ENCODE assay signal across 9 mouse cellular contexts in the genomic region with DNA sequence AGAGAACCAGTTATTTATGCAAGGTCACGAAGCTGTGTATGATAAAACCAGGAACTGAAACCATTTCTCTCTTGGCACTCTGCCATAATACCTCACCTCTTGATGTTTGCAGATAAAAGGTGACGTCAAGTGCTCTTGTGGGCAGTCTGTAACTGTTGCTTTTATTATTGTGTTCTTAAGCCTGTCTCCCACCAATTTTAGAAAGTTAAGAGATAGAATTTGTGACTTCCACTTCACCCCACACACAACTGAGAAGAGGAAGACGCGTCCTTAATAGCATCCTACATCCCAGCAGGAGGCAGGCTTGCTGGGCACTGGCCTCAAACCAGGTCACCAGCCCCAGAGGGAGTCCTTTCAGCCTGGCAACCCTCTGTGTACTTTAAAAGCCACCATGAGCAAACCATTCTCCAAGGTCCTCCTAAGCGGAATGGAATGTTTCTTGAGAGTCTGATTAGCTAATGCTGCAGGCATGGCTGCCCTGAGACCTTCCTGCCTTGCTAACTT. TPM values are rescaled to one million over a fixed set of nuclear protein-coding genes. Genes with fewer than 3 reads are reported as not detected.
DNase-seq lines count a peak whose midpoint lies in the region; ATAC-seq lines count a peak whose summit lies in the region.
"Had no signal": no experiment of that assay in that cellular context is flagged by ENCODE, and none has a peak within 500 bp of the region (broad histone marks: within the 10 kb centered on the region; RNA-seq: fewer than 3 reads in every experiment).

No protein-coding gene starts in this region.

- no peaks in the 10 kb centered on the region for H3K9me3 ChIP-seq in lung, embryonic 15.5 days
- no peaks in the 10 kb centered on the region for H3K9me3 ChIP-seq in limb, embryonic 10.5 days (replicated peaks)
- H3K9me3 ChIP-seq: limb, embryonic 13.5 days had no signal

- ATAC-seq in lung, embryonic 15.5 days (ENCODE audit: borderline replicate concordance, extremely low read depth, low FRiP score, low TSS enrichment), result no peak

- peaks cover 24% of the 10 kb centered on the region for H3K4me1 ChIP-seq in lung, embryonic 15.5 days
- peaks cover 24% of the 10 kb centered on the region for H3K4me1 ChIP-seq in limb, embryonic 10.5 days

- peak overlapping the region; percentile 79 for H3K27ac ChIP-seq in lung, embryonic 15.5 days
- H3K27ac ChIP-seq in limb, embryonic 10.5 days, result no peak overlapping the region
- H3K27ac ChIP-seq: limb, embryonic 13.5 days had no signal

- DNase-seq in adrenal gland, postnatal 36 days, result peak; percentile 13 to 30
- no peak for DNase-seq in adrenal gland, postnatal 4 days (ENCODE audit: low spot score in 2 of 2)
- peak; percentile 84 to 90 for DNase-seq in spleen, postnatal 36 days (ENCODE audit: low spot score in 2 of 2)
- no peak for DNase-seq in spleen, adult 12 weeks (ENCODE audit: low spot score)
- DNase-seq in limb, embryonic 10.5 days (ENCODE audit: low spot score), result no peak
- no peak for DNase-seq in right cerebral cortex, postnatal 14 days
- DNase-seq in left cerebral cortex, postnatal 36 days (ENCODE audit: low spot score in 2 of 2), result no peak

- H3K27me3 ChIP-seq in lung, embryonic 15.5 days, result peaks cover 3% of the 10 kb centered on the region; the same call in 1 of the 2 replicates
- peaks cover 18% of the 10 kb centered on the region for H3K27me3 ChIP-seq in limb, embryonic 10.5 days (ENCODE audit: low read depth, poor library complexity, severe bottlenecking)

- no peak overlapping the region for H3K4me3 ChIP-seq in lung, embryonic 15.5 days
- H3K4me3 ChIP-seq in limb, embryonic 10.5 days, result no peak overlapping the region
- H3K4me3 ChIP-seq: limb, embryonic 13.5 days had no signal

- no peaks in the 10 kb centered on the region for H3K36me3 ChIP-seq in lung, embryonic 15.5 days
- H3K36me3 ChIP-seq in limb, embryonic 10.5 days, result no peaks in the 10 kb centered on the region
- H3K36me3 ChIP-seq: limb, embryonic 13.5 days had no signal

- no peak overlapping the region for H3K9ac ChIP-seq in lung, embryonic 15.5 days
- H3K9ac ChIP-seq: limb, embryonic 13.5 days had no signal

- WGBS in lung, embryonic 15.5 days, result 16% methylated on average over 5 of the region's 5 CpGs
- 60% methylated on average over 5 of the region's 5 CpGs for WGBS in limb, embryonic 10.5 days

- intact Hi-C loops in left cerebral cortex, postnatal 36 days (cut with DNase I), result loop anchor here (5.0 kb wide), 1 partner anchor 44 kb away; no protein-coding TSS in a partner anchor

- H3K4me2 ChIP-seq in lung, embryonic 15.5 days, result no peak overlapping the region; the same call in 1 of the 2 replicates
- H3K4me2 ChIP-seq: limb, embryonic 13.5 days had no signal

RNA-seq across cellular contexts. Expression of gene Ptprj, which starts 3.2 kb away (rescaled TPM):
- total RNA-seq in adrenal gland, postnatal 36 days (2021), result 10 to 100 TPM; 16.4 to 22.0 TPM
- total RNA-seq in adrenal gland, postnatal 4 days (2021), result 10 to 100 TPM; 31.3 to 32.4 TPM
- 3.4 TPM in 2 replicates for polyA plus RNA-seq in lung, embryonic 15.5 days (2015; fragmentation: Nextera tagmentation; extraction: Ambion mirVana)
- polyA plus RNA-seq in limb, embryonic 10.5 days (2016; fragmentation: Nextera tagmentation; extraction: Ambion mirVana), result 1.0 and 1.3 TPM in 2 replicates
- 100 to 1,000 TPM; 112 to 118 TPM for total RNA-seq in left cerebral cortex, postnatal 36 days (2021)

Comparison
In these comparisons a context has a peak if more than half of its experiments do, and no peak if none do; other contexts are left out.
1. DNase-seq: peak in adrenal gland, postnatal 36 days (2 of 2) and spleen, postnatal 36 days (2 of 2); none in adrenal gland, postnatal 4 days (0 of 2), spleen, adult 12 weeks (single experiment), limb, embryonic 10.5 days (single experiment), right cerebral cortex, postnatal 14 days (single experiment) and left cerebral cortex, postnatal 36 days (0 of 2).